Mouse (Mus musculus) ovary, adult 18-20 months (tissue): ENCODE measurements around the gene Pdzd3.

Experiments
- DNase-seq: peaks from one replicate; pipeline ENCODE4 v3.0.0; 2022; ENCODE audit warnings: low spot score, mixed read lengths

The Pdzd3 gene

DNA sequence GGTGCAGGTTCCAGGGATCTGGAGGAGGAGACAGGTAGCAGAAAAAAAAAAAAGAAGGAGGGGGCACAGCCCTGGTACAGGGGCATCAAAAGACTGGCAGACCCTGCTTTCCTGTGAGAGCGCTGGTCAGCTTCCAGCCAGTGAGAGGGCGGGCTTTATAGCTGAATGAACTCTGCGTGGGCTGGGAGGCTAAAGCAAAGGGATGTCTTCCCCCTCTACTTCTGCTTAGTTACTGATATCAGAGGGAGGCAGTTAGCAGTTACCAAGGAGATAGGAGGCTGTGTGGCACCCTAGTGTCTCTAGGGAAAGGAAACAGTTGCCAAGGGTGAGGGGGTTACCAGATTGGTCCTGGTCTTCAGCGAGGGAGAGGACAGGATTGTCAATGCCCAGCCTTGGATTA is 826 bp downstream of the Pdzd3 start:
- DNase-seq, result no peak

DNA sequence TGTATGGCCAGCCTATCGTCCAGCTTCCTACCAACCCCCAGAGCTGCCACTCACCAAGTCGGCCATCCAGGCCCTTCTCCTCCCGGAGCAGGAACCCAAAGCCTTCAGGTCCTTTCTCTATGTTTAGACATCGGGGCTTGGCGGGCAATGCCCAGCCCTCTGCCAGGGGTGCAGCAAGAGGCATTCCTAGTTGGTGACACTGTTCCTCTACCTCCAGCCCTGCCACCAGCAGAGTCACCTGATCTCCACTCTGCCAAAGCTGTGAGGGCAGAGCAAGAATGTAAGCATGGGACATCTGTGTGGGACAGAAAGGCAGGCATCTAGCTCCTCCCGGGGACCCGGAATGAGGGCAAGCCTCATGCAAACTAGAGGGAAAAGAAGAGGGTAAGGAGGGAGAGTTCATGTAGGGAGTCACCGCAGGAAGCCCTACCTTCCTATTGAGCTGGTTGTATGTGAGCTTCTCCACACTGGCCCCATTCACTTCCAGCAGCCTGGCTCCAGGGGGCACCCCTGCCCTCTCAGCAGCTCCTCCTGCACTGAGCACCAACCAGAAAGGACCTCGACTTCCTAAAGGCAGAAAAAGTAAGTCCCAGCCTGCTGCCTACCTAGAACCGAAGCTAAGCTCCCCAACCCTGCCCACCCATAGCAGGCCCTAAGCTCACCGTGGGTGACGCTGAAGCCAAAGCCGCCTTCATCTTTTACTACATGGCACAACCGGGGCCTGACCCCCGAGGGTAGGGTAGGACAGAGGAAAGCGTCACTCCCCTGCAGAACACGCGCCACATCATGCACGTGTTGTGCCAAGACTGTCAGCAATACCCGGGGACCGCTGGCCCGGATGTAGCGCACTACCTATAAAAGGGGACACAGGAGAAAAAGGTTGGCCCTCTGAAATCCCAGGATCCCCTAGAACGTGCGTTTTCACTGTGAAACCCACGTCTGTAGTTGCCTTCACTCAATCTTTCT is 1.8 kb downstream of the Pdzd3 start:
- DNase-seq, result peak; percentile 53

GRCm38 (mm10) chr9:44247907-44248306 is 3.4 kb downstream of the Pdzd3 start:
- no peak for DNase-seq

DNA sequence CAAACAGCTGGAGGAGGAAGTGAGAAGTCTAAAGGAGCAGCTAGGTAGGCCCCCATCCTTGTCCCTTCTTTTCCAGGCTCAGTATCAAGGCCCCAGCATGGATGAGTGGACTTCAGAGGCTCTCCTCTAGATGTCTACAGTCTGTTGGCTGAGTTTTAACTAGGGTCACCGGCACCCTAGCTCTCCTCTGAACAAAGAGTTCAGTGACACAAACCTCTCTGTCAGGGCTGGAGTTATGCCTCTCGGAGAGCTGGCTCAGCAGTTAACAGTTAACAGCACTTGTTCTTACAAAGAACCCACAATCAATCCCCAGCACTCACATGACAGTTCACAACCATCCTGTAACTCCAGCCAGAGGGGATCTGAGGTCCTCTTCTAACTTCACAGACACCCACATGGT is 7.7 kb downstream of the Pdzd3 start:
- no peak for DNase-seq

DNA sequence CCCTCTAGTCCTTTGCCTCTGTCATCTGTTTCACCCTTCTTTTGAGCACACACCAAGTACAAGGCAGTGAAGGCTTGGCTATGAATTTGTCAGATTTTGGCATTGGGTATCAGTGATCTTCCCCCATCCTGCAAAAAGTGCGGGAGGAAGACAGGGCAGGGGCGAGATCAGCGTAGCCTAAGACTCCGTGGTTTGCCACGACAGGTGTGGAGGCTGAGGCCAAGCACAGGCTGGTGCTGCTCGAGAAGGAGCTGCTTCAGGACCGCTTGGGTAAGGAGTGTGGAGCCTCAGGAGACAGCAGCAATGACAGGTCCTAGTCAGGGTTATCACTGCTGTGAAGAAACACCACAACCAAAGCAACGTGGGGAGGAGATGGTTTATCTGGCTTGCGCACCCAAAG is 9.9 kb downstream of the Pdzd3 start:
- DNase-seq, result no peak

DNA sequence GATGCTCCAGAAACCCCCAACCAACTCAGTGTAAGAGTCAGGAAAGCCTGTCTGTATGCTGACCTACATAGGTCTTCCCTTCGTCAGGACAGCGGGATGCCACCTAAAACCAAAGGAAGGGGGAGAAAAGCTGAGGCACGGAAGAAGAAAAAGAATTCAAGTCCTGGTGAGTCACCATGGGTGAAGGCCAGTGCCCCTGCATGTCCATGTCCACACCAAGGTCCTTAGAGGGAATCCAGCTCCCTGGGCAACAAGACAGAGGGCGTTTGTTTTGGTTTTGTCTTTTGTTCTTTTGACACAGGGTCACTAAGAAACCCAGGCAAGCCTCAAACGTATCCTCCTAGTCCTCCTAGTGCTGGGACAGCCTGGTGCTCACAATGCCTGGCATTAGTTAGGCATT is 10.4 kb downstream of the Pdzd3 start:
- DNase-seq, result peak; percentile 50

DNA sequence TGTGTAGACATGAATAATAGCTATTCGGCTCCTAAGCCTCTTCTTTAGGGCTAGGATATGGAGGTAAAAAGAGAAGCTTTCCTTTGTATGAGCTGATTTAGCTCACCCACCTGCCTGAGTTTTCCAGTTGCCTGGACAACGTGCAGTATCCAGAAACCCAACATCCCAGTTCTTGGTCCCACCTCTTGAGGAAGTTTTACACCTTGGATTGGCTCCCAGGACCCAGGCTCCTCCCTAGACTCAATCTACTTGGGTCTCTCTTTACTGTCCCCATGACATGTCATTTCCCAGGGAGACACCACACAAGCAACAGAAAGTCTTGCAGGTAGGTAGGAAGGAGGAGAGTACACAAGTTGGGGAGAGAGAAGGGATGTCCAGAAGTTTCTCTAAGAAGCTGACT is 10.9 kb downstream of the Pdzd3 start, which contains the start of gene Ccdc153:
Ccdc153 (plus strand) TSS at position 278 of the 400 bp plus-strand sequence.
- no peak for DNase-seq

DNA sequence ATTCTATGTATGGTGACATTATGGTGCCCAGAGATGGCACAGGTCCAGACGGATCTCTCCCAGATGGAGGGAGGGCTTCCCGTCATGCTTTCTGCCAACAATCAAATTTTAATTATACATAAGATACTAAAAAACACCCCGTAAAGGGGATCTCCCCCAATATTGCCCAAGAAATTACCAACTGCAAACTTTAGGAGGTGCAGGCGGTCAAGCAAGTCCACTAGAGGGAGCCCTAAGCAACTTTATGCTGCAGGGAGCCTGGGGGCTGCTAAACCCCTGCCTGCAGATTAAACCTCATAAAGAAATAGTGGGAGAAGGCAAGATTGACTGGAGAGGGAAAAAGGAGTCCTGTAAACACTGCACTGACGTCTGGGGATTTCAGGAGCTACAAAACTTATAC is 11.8 kb downstream of the Pdzd3 start:
- DNase-seq, result no peak

GRCm38 (mm10) chr9:44238501-44239190 is 12.6 kb downstream of the Pdzd3 start:
- DNase-seq, result no peak

GRCm38 (mm10) chr9:44237128-44237527 is 14.1 kb downstream of the Pdzd3 start:
- DNase-seq, result no peak

DNA sequence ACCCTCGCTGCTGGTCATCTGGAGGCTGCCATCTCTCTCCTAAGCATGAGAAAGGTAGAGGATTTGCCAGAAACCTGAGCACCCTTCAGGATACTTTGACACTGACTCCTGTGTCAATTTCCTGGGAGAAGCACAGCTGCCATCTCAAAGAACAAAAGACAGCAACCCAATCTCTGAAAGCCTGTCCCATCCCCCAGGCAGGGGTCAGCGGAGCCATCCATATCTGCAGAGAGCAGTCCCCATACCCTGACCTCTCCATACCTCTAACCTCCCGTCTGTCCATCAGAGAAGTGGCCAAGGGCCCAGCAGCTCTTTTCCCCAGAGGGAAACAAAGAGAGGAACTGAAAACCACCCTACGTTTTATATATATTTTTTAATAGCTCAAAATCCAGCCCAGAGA is 14.7 kb downstream of the Pdzd3 start:
- DNase-seq, result no peak

GRCm38 (mm10) chr9:44234479-44235427 is 16.5 kb downstream of the Pdzd3 start:
- peak; percentile 44 for DNase-seq

GRCm38 (mm10) chr9:44233802-44234478 is 17.3 kb downstream of the Pdzd3 start, which contains the start of gene Cbl:
Gene Cbl, minus strand, starts transcription at chr9:44234049.
- peak; percentile 96 for DNase-seq

- DNase-seq, result no peak
Observed at GRCm38 (mm10) chr9:44233021-44233801, 18.1 kb downstream of the Pdzd3 start.

- DNase-seq, result no peak
Observed at GRCm38 (mm10) chr9:44231609-44232008, 19.7 kb downstream of the Pdzd3 start.

- no peak for DNase-seq
Observed at GRCm38 (mm10) chr9:44225993-44226392, 25.3 kb downstream of the Pdzd3 start.

- no peak for DNase-seq
Observed at GRCm38 (mm10) chr9:44213538-44213937, 37.7 kb downstream of the Pdzd3 start.

- DNase-seq, result no peak
Observed at GRCm38 (mm10) chr9:44212406-44212805, 38.9 kb downstream of the Pdzd3 start.

DNA sequence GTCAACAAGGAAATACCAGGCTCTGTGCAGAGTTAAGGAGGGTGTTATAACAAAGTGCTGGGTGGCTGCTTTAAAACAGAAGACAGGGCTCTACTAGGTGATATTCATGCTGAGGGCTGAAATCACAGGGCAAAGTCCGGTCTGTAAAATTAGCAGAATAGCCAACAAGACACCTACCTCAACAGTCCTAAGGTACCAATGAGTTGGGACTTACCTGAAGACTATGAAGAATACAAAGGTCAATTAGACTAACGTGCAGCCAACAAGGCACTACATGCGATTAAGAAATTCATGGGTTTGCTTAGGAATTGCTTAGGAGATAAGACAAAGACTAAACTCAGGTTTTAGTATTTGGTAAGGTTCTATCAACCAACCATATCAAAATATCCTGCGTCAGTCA is 41.9 kb downstream of the Pdzd3 start:
- no peak for DNase-seq

- no peak for DNase-seq
Observed at GRCm38 (mm10) chr9:44207840-44208239, 43.4 kb downstream of the Pdzd3 start.

GRCm38 (mm10) chr9:44200458-44200857 is 50.8 kb downstream of the Pdzd3 start:
- no peak for DNase-seq
